ENCODE assay signal across 9 mouse cellular contexts in genomic region chr2:130581201-130581600, GRCm38 (mm10). TPM values are rescaled to one million over a fixed set of nuclear protein-coding genes. Genes with fewer than 3 reads are reported as not detected.
DNase-seq lines count a peak whose midpoint lies in the region; ATAC-seq and TF ChIP-seq lines count a peak whose summit lies in the region.
"Had no signal": no experiment of that assay in that cellular context is flagged by ENCODE, and none has a peak within 500 bp of the region (broad histone marks: within the 10 kb centered on the region; RNA-seq: fewer than 3 reads in every experiment).

No protein-coding gene starts in this region.

- no peak for DNase-seq in layer of hippocampus, adult 2 months (ENCODE audit: low spot score in 2 of 2)
- no peak for DNase-seq in layer of hippocampus, postnatal 10 days (ENCODE audit: low spot score in 2 of 2)
- DNase-seq in retina, postnatal 1 day, result peak; percentile 50
- DNase-seq in thymus, postnatal 0 days (ENCODE audit: low spot score), result no peak
- no peak for DNase-seq in adrenal gland, postnatal 36 days
- no peak for DNase-seq in thymus, postnatal 25 days

- H3K4me1 ChIP-seq in forebrain, embryonic 13.5 days, result peaks cover 28% of the 10 kb centered on the region
- peaks cover 23% of the 10 kb centered on the region for H3K4me1 ChIP-seq in limb, embryonic 13.5 days

- peak overlapping the region; percentile 30; the same call in 1 of the 2 replicates for H3K9ac ChIP-seq in forebrain, embryonic 13.5 days
- peak overlapping the region; percentile 62; the same call in 1 of the 2 replicates for H3K9ac ChIP-seq in limb, embryonic 13.5 days

- no peak for TF ChIP-seq CTCF in layer of hippocampus, adult 2 months (conservative IDR thresholded peaks at IDR 0.05)

- peaks cover 73% of the 10 kb centered on the region for H3K27me3 ChIP-seq in forebrain, embryonic 13.5 days
- H3K27me3 ChIP-seq in limb, embryonic 13.5 days, result peaks cover 82% of the 10 kb centered on the region

- H3K27ac ChIP-seq in layer of hippocampus, adult 2 months, result no peak overlapping the region
- H3K27ac ChIP-seq in forebrain, embryonic 13.5 days, result no peak overlapping the region
- no peak overlapping the region for H3K27ac ChIP-seq in limb, embryonic 13.5 days

- H3K36me3 ChIP-seq in forebrain, embryonic 13.5 days (ENCODE audit: poor library complexity, severe bottlenecking), result no peaks in the 10 kb centered on the region
- no peaks in the 10 kb centered on the region for H3K36me3 ChIP-seq in limb, embryonic 13.5 days

- no peak for ATAC-seq in forebrain, embryonic 13.5 days
- ATAC-seq in limb, embryonic 13.5 days (ENCODE audit: low FRiP score, low read depth), result no peak

- no peaks in the 10 kb centered on the region for H3K9me3 ChIP-seq in forebrain, embryonic 13.5 days (replicated peaks)
- H3K9me3 ChIP-seq in limb, embryonic 13.5 days, result no peaks in the 10 kb centered on the region

- WGBS in forebrain, embryonic 13.5 days, result 2% methylated on average over 16 of the region's 16 CpGs
- 6% methylated on average over 16 of the region's 16 CpGs for WGBS in limb, embryonic 13.5 days

- H3K4me2 ChIP-seq in forebrain, embryonic 13.5 days, result peak overlapping the region; percentile 55
- H3K4me2 ChIP-seq in limb, embryonic 13.5 days (replicated peaks), result peak overlapping the region; percentile 69

- H3K4me3 ChIP-seq in layer of hippocampus, adult 2 months, result peak overlapping the region; percentile 20; the same call in 1 of the 2 replicates
- H3K4me3 ChIP-seq in forebrain, embryonic 13.5 days, result peak overlapping the region; percentile 30
- peak overlapping the region; percentile 43 for H3K4me3 ChIP-seq in limb, embryonic 13.5 days

RNA-seq across cellular contexts. Expression of gene Avp, which starts 1.2 kb away (rescaled TPM):
- 1 to 10 TPM; 2.1 to 2.6 TPM for total RNA-seq in layer of hippocampus, adult 2 months (2021)
- not detected for total RNA-seq in layer of hippocampus, postnatal 10 days (2021)
- polyA plus RNA-seq in forebrain, embryonic 13.5 days (2015; fragmentation: Nextera tagmentation; extraction: Ambion mirVana), result 1.2 and 1.8 TPM in 2 replicates
- polyA plus RNA-seq in limb, embryonic 13.5 days (2015; fragmentation: Nextera tagmentation; extraction: Ambion mirVana), result not detected in 2 replicates
- 1.6 and 2.7 TPM in 2 replicates for polyA plus RNA-seq in thymus, postnatal 0 days (2015; fragmentation: Nextera tagmentation; extraction: Ambion mirVana)
- total RNA-seq in adrenal gland, postnatal 36 days (2021), result not detected

RNA-seq across cellular contexts. Expression of gene Oxt, which starts 5.2 kb away (rescaled TPM):
- not detected for total RNA-seq in layer of hippocampus, adult 2 months (2021)
- not detected for total RNA-seq in layer of hippocampus, postnatal 10 days (2021)
- not detected in 2 replicates for polyA plus RNA-seq in forebrain, embryonic 13.5 days (2015; fragmentation: Nextera tagmentation; extraction: Ambion mirVana)
- not detected in 2 replicates for polyA plus RNA-seq in limb, embryonic 13.5 days (2015; fragmentation: Nextera tagmentation; extraction: Ambion mirVana)
- 0.55 and 1.3 TPM in 2 replicates for polyA plus RNA-seq in thymus, postnatal 0 days (2015; fragmentation: Nextera tagmentation; extraction: Ambion mirVana)
- not detected for total RNA-seq in adrenal gland, postnatal 36 days (2021)
- total RNA-seq: layer of hippocampus, postnatal 14 days had no signal

RNA-seq across cellular contexts. Expression of gene Mrps26, which starts 17.7 kb away (rescaled TPM):
- 10 to 100 TPM; 82.5 to 86.7 TPM for total RNA-seq in layer of hippocampus, adult 2 months (2021)
- total RNA-seq in layer of hippocampus, postnatal 10 days (2021), result 10 to 100 TPM; 73.6 to 81.5 TPM
- polyA plus RNA-seq in forebrain, embryonic 13.5 days (2015; fragmentation: Nextera tagmentation; extraction: Ambion mirVana), result 73.3 and 82.9 TPM in 2 replicates
- 80.3 and 85.4 TPM in 2 replicates for polyA plus RNA-seq in limb, embryonic 13.5 days (2015; fragmentation: Nextera tagmentation; extraction: Ambion mirVana)
- polyA plus RNA-seq in thymus, postnatal 0 days (2015; fragmentation: Nextera tagmentation; extraction: Ambion mirVana), result 140 and 150 TPM in 2 replicates
- total RNA-seq in adrenal gland, postnatal 36 days (2021), result 10 to 100 TPM; 56.5 to 70.3 TPM

RNA-seq across cellular contexts. Expression of gene Fastkd5, which starts 48.6 kb away (rescaled TPM):
- 1 to 10 TPM; 8.8 to 8.9 TPM for total RNA-seq in layer of hippocampus, adult 2 months (2021)
- 1 to 10 TPM; 8.1 to 8.7 TPM for total RNA-seq in layer of hippocampus, postnatal 10 days (2021)
- 14.7 and 14.8 TPM in 2 replicates for polyA plus RNA-seq in forebrain, embryonic 13.5 days (2015; fragmentation: Nextera tagmentation; extraction: Ambion mirVana)
- polyA plus RNA-seq in limb, embryonic 13.5 days (2015; fragmentation: Nextera tagmentation; extraction: Ambion mirVana), result 14.5 and 16.0 TPM in 2 replicates
- polyA plus RNA-seq in thymus, postnatal 0 days (2015; fragmentation: Nextera tagmentation; extraction: Ambion mirVana), result 13.6 and 16.7 TPM in 2 replicates
- 10 to 100 TPM; 11.4 to 12.9 TPM for total RNA-seq in adrenal gland, postnatal 36 days (2021)

RNA-seq across cellular contexts. Expression of gene Ubox5, which starts 48.6 kb away (rescaled TPM):
- total RNA-seq in layer of hippocampus, adult 2 months (2021), result 10 to 100 TPM; 11.0 to 11.7 TPM
- 1 to 10 TPM; 7.4 to 8.2 TPM for total RNA-seq in layer of hippocampus, postnatal 10 days (2021)
- 13.0 and 15.5 TPM in 2 replicates for polyA plus RNA-seq in forebrain, embryonic 13.5 days (2015; fragmentation: Nextera tagmentation; extraction: Ambion mirVana)
- polyA plus RNA-seq in limb, embryonic 13.5 days (2015; fragmentation: Nextera tagmentation; extraction: Ambion mirVana), result 15.0 and 16.2 TPM in 2 replicates
- 8.6 and 9.3 TPM in 2 replicates for polyA plus RNA-seq in thymus, postnatal 0 days (2015; fragmentation: Nextera tagmentation; extraction: Ambion mirVana)
- total RNA-seq in adrenal gland, postnatal 36 days (2021), result 1 to 10 TPM; 6.3 to 6.9 TPM
